Mouse (Mus musculus) embryonic facial prominence, embryonic 12.5 days (tissue): ENCODE data around the gene Mecr. TPM values are rescaled to one million over a fixed set of nuclear protein-coding genes. Genes with fewer than 3 reads are reported as not detected.

Experiments used
- ATAC-seq: fragments of 200-750 bp; cut with Nextera tagmentation; 2 replicates; pipeline ENCODE4 v1.8.0; 2017; ENCODE audit not compliant: insufficient number of reproducible peaks, insufficient read depth, low FRiP score, low TSS enrichment
- H3K27ac ChIP-seq: fragments of 300-500 bp; sonication (generic); 2 replicates; pipeline ENCODE4 v1.5.1; 2016; ENCODE audit warnings: mild to moderate bottlenecking
- H3K27me3 ChIP-seq: fragments of 300-500 bp; sonication (generic); 2 replicates; pipeline ENCODE4 v1.6.1; 2016; ENCODE audit warnings: mild to moderate bottlenecking, moderate library complexity
- H3K36me3 ChIP-seq: fragments of 300-500 bp; sonication (generic); 2 replicates; pipeline ENCODE4 v1.6.1; 2016; ENCODE audit warnings: mild to moderate bottlenecking
- H3K4me1 ChIP-seq: fragments of 300-500 bp; sonication (generic); 2 replicates; pipeline ENCODE4 v1.6.1; 2016
- H3K4me2 ChIP-seq: fragments of 300-500 bp; sonication (generic); replicated peaks from 2 replicates; pipeline ENCODE4 v1.6.1; 2016; ENCODE audit warnings: mild to moderate bottlenecking, moderate library complexity
- H3K4me3 ChIP-seq: fragments of 300-500 bp; sonication (generic); 2 replicates; pipeline ENCODE4 v1.5.1; 2016; ENCODE audit warnings: mild to moderate bottlenecking
- H3K9ac ChIP-seq: fragments of 300-500 bp; sonication (generic); 2 replicates; pipeline ENCODE4 v1.6.1; 2016; ENCODE audit warnings: mild to moderate bottlenecking, moderate library complexity
- H3K9me3 ChIP-seq: fragments of 300-500 bp; sonication (generic); 2 replicates; pipeline ENCODE4 v1.6.1; 2016; ENCODE audit warnings: mild to moderate bottlenecking, moderate library complexity
- WGBS: fragments of 180-500 bp; shearing (Covaris S2); methylation state at CpG from one replicate; pipeline ENCODE4 v1.1.7; 2016; 5-methylcytosine and 5-hydroxymethylcytosine counted together
- polyA plus RNA-seq: library from polyadenylated mRNA; unstranded; fragments of >200 nt; fragmentation: Nextera tagmentation; extraction: Ambion mirVana; gene quantifications from 2 replicates; pipeline ENCODE4 v1.2.1, GENCODE M21; 2016

The Mecr gene
- polyA plus RNA-seq, 1 experiment from 2014 or later, result 48.4 TPM

- Histone ChIP-seq H3K4me2 (peak within 1 kb of the TSS; percentile 76), H3K4me3 (peak within 1 kb of the TSS; percentile 91), H3K27ac (peak within 1 kb of the TSS; percentile 100), H3K4me1 (peaks cover 33% of the 10 kb centered on the region), H3K27me3 (no peaks in the 10 kb centered on the region), H3K9ac (peak within 1 kb of the TSS; percentile 100), H3K9me3 (no peaks in the 10 kb centered on the region), H3K36me3 (peaks cover 3% of the 10 kb centered on the region; the same call in 1 of the 2 replicates)
- ATAC-seq, result peak; percentile 87
- WGBS, result 1% methylated on average over 90 of the region's 116 CpGs
Measured at GRCm38 (mm10) chr4:131873293-131874168, 30.3 kb downstream of the Mecr start, which contains the start of gene Srsf4. Srsf4 (plus strand) TSS chr4:131873617.

GRCm38 (mm10) chr4:131874169-131874536 lies 30.9 kb downstream of the Mecr start:
- Histone ChIP-seq H3K27me3 (no peaks in the 10 kb centered on the region), H3K4me3 (peak overlapping the region; percentile 91), H3K4me1 (peaks cover 34% of the 10 kb centered on the region), H3K36me3 (peaks cover 3% of the 10 kb centered on the region; the same call in 1 of the 2 replicates), H3K9ac (peak overlapping the region; percentile 100), H3K4me2 (peak overlapping the region; percentile 76), H3K27ac (peak overlapping the region; percentile 100), H3K9me3 (no peaks in the 10 kb centered on the region)
- under 1% methylated on average over 20 of the region's 20 CpGs for WGBS
- ATAC-seq, result no peak

DNA sequence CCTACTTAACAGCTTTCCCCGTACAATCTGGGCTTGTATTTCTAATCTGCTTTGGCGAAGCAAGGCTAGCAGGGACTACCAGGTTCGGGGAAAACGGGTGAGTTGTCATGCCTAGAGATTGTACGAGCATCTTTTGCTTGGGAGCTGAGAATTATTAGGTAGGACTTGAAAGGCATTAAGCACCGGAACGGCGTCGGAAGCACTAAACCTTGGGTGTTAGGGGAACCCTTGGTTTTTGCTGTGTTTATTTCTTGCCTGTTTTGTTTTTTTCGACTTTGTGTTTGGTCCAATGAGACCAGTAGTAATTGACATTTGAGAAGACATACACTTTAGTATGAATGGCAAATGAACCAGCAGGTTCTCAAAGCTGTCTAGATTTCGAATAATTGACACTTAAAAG lies 31.3 kb downstream of the Mecr start:
- ATAC-seq, result no peak
- no peaks in the 10 kb centered on the region for H3K9me3 ChIP-seq
- 4% methylated on average over 11 of the region's 11 CpGs for WGBS
- H3K27me3 ChIP-seq, result no peaks in the 10 kb centered on the region
- peak overlapping the region; percentile 91 for H3K4me3 ChIP-seq
- peak overlapping the region; percentile 76 for H3K4me2 ChIP-seq
- peak overlapping the region; percentile 100 for H3K9ac ChIP-seq
- H3K27ac ChIP-seq, result peak overlapping the region; percentile 100
- peaks cover 3% of the 10 kb centered on the region; the same call in 1 of the 2 replicates for H3K36me3 ChIP-seq
- H3K4me1 ChIP-seq, result peaks cover 37% of the 10 kb centered on the region

DNA sequence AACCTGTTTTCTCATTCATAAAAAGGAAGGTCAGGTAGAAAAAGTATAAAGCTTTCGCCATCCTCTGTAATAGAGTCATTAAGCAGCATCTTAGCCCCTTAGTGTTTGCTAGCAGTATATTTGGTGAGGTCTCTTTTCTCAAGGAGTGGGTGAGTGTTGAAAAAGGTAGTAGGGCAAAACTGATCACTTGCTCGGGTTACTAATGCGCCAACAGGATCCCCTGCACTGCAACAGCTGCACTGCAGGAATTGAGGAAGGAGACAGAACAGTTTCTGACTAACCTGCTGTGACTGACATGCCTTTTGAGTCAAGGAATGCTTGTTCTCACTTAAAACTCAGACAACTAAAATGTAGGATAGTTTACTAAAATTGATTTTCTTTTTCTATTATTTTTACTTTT lies 32.0 kb downstream of the Mecr start:
- WGBS, result 42% methylated on average over 3 of the region's 3 CpGs
- H3K4me1 ChIP-seq, result peaks cover 43% of the 10 kb centered on the region
- H3K27me3 ChIP-seq, result no peaks in the 10 kb centered on the region
- peak overlapping the region; percentile 100 for H3K9ac ChIP-seq
- H3K4me3 ChIP-seq, result peak overlapping the region; percentile 91
- H3K4me2 ChIP-seq, result peak overlapping the region; percentile 76
- no peak overlapping the region for H3K27ac ChIP-seq
- no peak for ATAC-seq
- peaks cover 3% of the 10 kb centered on the region; the same call in 1 of the 2 replicates for H3K36me3 ChIP-seq
- H3K9me3 ChIP-seq, result no peaks in the 10 kb centered on the region

GRCm38 (mm10) chr4:131876836-131877235 lies 33.6 kb downstream of the Mecr start:
- Histone ChIP-seq H3K27ac (no peak overlapping the region), H3K27me3 (no peaks in the 10 kb centered on the region), H3K4me1 (peaks cover 48% of the 10 kb centered on the region), H3K9me3 (no peaks in the 10 kb centered on the region), H3K4me2 (0 out of 2 replicates have a peak overlapping the region, but pooled peaks have one; percentile 76), H3K4me3 (no peak overlapping the region), H3K9ac (no peak overlapping the region), H3K36me3 (no peaks in the 10 kb centered on the region)
- WGBS, result 60% methylated on average over 2 of the region's 2 CpGs
- ATAC-seq, result no peak

GRCm38 (mm10) chr4:131879692-131880091 lies 36.4 kb downstream of the Mecr start:
- Histone ChIP-seq H3K4me1 (peaks cover 48% of the 10 kb centered on the region), H3K9ac (no peak overlapping the region), H3K36me3 (peaks cover 6% of the 10 kb centered on the region; the same call in 1 of the 2 replicates), H3K9me3 (no peaks in the 10 kb centered on the region), H3K27ac (no peak overlapping the region), H3K4me3 (no peak overlapping the region), H3K27me3 (no peaks in the 10 kb centered on the region), H3K4me2 (no peak overlapping the region)
- ATAC-seq, result no peak
- 82% methylated on average over 1 of the region's 1 CpGs for WGBS

- 86% methylated on average over 7 of the region's 7 CpGs for WGBS
- no peak overlapping the region for H3K4me3 ChIP-seq
- H3K4me1 ChIP-seq, result peaks cover 34% of the 10 kb centered on the region
- ATAC-seq, result no peak
- no peak overlapping the region for H3K4me2 ChIP-seq
- peak overlapping the region; percentile 3; the same call in 1 of the 2 replicates for H3K9ac ChIP-seq
- H3K27me3 ChIP-seq, result no peaks in the 10 kb centered on the region
- no peak overlapping the region for H3K27ac ChIP-seq
- H3K9me3 ChIP-seq, result no peaks in the 10 kb centered on the region
- H3K36me3 ChIP-seq, result peaks cover 22% of the 10 kb centered on the region
Measured at GRCm38 (mm10) chr4:131881306-131881705, 38.0 kb downstream of the Mecr start.

GRCm38 (mm10) chr4:131883571-131883970 lies 40.3 kb downstream of the Mecr start:
- Histone ChIP-seq H3K27me3 (no peaks in the 10 kb centered on the region), H3K36me3 (peaks cover 26% of the 10 kb centered on the region), H3K9me3 (no peaks in the 10 kb centered on the region), H3K4me1 (peaks cover 18% of the 10 kb centered on the region), H3K4me2 (no peak overlapping the region), H3K4me3 (no peak overlapping the region), H3K9ac (no peak overlapping the region), H3K27ac (no peak overlapping the region)
- WGBS, result 76% methylated on average over 6 of the region's 6 CpGs
- no peak for ATAC-seq

DNA sequence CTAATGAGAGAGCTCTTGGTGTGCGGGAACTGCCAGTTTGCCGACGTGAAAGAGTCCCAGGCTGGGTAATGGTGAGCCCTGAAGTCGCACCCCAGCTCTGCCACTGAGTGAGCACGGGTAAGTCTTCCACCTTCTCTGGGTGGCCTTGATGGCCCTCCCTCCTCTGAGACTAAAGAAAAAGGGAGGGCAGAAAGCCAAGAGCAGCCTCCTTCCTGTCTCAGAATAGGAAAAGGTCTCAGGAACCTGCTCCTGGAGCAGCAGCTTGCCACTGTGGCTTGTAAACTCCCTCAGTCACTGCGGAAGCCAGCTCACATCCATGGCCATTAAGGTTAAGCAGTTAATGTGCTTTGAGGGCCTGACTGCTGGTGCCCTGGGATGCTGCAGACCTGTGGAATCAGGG lies 42.1 kb downstream of the Mecr start:
- no peak overlapping the region for H3K27ac ChIP-seq
- ATAC-seq, result no peak
- H3K4me2 ChIP-seq, result no peak overlapping the region
- no peak overlapping the region for H3K9ac ChIP-seq
- no peaks in the 10 kb centered on the region for H3K9me3 ChIP-seq
- no peaks in the 10 kb centered on the region for H3K27me3 ChIP-seq
- 90% methylated on average over 6 of the region's 6 CpGs for WGBS
- H3K4me3 ChIP-seq, result no peak overlapping the region
- peaks cover 9% of the 10 kb centered on the region for H3K4me1 ChIP-seq
- H3K36me3 ChIP-seq, result peaks cover 33% of the 10 kb centered on the region

DNA sequence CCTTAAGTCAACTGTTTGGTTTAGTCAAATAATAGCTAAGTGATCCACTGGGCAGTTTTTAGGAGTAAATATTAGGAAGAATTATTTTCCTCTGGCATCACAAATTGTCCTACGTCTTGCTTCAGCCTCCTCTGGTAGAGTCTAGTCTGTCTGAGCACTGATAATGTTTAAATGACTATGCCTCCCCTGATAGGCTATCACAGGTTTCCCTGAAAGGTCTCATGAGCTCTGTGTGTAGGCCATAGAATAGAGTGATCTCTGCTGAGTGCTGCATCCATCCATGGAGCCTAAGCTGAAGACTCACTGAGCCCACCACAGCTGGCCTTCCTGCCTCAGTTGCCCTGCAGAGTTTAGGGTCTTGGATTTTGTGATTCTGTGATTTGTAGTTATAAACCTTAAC lies 45.3 kb downstream of the Mecr start:
- no peak overlapping the region for H3K4me2 ChIP-seq
- H3K9me3 ChIP-seq, result no peaks in the 10 kb centered on the region
- no peak overlapping the region for H3K27ac ChIP-seq
- peaks cover 1% of the 10 kb centered on the region; the same call in 1 of the 2 replicates for H3K4me1 ChIP-seq
- no peak overlapping the region for H3K4me3 ChIP-seq
- ATAC-seq, result no peak
- 82% methylated on average over 1 of the region's 1 CpGs for WGBS
- H3K9ac ChIP-seq, result no peak overlapping the region
- H3K36me3 ChIP-seq, result peaks cover 51% of the 10 kb centered on the region
- H3K27me3 ChIP-seq, result no peaks in the 10 kb centered on the region

DNA sequence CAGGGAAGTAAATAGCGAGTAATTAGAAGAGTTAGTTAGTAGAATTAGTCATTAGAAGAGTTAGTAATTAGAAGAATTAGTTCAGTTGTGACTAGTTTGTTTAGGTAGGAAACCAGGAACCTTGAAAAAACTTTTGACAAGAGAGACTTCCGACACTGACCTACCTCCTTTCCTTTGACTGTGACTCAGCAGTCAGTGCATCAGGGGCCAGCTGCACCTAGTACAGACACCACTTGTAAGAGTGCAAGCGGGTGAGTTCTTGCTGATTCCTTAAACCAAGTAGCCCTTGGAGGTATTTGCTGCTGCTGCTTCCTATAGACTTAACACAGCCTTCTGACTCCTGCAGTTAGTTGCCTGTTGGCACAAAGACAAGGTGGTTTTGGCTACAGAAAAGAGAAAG lies 47.4 kb downstream of the Mecr start:
- Histone ChIP-seq H3K36me3 (peaks cover 52% of the 10 kb centered on the region), H3K9ac (no peak overlapping the region), H3K27ac (no peak overlapping the region), H3K4me2 (no peak overlapping the region), H3K4me3 (no peak overlapping the region), H3K4me1 (no peaks in the 10 kb centered on the region), H3K9me3 (no peaks in the 10 kb centered on the region), H3K27me3 (no peaks in the 10 kb centered on the region)
- no peak for ATAC-seq
- 89% methylated on average over 3 of the region's 3 CpGs for WGBS

GRCm38 (mm10) chr4:131897109-131897508 lies 53.8 kb downstream of the Mecr start:
- WGBS, result 89% methylated on average over 5 of the region's 5 CpGs
- ATAC-seq, result no peak
- Histone ChIP-seq H3K9me3 (no peaks in the 10 kb centered on the region), H3K27me3 (no peaks in the 10 kb centered on the region), H3K9ac (no peak overlapping the region), H3K4me1 (no peaks in the 10 kb centered on the region), H3K27ac (no peak overlapping the region), H3K36me3 (peaks cover 83% of the 10 kb centered on the region), H3K4me2 (no peak overlapping the region), H3K4me3 (no peak overlapping the region)
